Mouse (Mus musculus): ENCODE results near the gene Kazn. TPM values are rescaled to one million over a fixed set of nuclear protein-coding genes. Genes with fewer than 3 reads are reported as not detected.

The Kazn gene
- total and polyA plus RNA-seq, 3 experiments: 0.11 TPM; not detected in 2

DNA sequence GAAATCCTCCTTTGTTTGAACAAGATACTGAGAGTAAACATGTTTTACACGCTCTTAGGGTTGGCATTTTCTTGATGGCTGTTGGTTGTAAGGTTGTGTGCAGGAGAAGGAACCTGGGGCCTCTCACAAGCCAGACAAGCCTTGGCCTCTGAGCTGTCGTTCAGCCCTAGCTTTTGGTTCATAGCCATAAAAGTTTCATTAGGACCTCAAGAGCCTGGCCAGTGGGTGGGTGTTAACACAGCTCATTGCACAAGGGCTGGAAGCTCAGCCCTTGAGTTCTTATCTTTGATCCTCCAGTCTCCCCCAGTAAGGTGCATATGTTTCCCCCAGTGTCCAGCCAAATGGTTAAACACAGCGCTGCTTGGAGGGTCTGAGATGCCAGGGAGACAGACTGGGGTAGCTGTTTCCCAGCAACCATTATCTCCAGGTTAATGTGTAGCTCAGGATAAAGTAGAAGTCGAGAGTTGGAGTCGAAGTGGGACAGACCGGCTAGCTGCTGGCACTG is 65.2 kb downstream of the Kazn start:
- Histone ChIP-seq H3K4me1 (ENCODE audit: insufficient read depth, low read depth, low read length) (no peaks in the 10 kb centered on the region), H3K9me3 (replicated peaks) (peaks cover 91% of the 10 kb centered on the region), H3K36me3 (replicated peaks) (no peaks in the 10 kb centered on the region), H3K4me3 (ENCODE audit: low read depth, low read length) (no peak overlapping the region), H3K27me3 (ENCODE audit: insufficient read depth, low read length) (no peaks in the 10 kb centered on the region)
- DNase-seq (ENCODE audit: low spot score) (no peak), ATAC-seq (ENCODE audit: extremely low read depth, insufficient number of reproducible peaks, low FRiP score, poor library complexity, severe bottlenecking) (no peak)
- no peak for TF ChIP-seq POLR2AphosphoS5 (IDR thresholded peaks at IDR 0.05; ENCODE audit: insufficient replicate concordance, low read depth, low read length)
- TF ChIP-seq GATA1 (IDR thresholded peaks at IDR 0.05; ENCODE audit: borderline replicate concordance, low read length): no peak
- no peak for TF ChIP-seq CTCF (IDR thresholded peaks at IDR 0.05; ENCODE audit: low read depth, low read length)
- TF ChIP-seq TAL1 (conservative IDR thresholded peaks at IDR 0.05; ENCODE audit: low read depth, low read length): no peak
- TF ChIP-seq GATA2 (IDR thresholded peaks at IDR 0.05; ENCODE audit: borderline replicate concordance, low read depth, low read length): no peak

DNA sequence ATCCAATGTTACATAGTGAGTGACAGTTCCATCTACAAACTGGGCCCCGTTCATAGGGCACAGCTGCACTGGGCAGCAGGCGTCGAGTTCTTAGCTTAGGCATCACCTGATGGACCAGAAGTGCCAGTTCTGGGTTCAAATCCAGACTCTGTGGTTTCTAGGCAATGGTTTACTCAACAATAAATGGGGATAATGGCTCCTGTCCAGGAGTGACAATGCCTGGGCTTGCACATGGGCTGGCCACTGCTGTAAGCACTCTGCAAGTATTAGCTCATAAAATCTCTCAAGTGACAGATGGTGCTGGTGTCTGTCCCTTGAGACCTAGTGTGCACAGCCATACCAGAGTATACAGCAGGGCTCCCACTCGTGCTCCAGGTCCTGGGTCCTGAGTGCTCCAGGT is 66.3 kb downstream of the Kazn start:
- Histone ChIP-seq H3K27me3 (ENCODE audit: insufficient read depth, low read length) (no peaks in the 10 kb centered on the region), H3K4me1 (ENCODE audit: insufficient read depth, low read depth, low read length) (no peaks in the 10 kb centered on the region), H3K36me3 (replicated peaks) (no peaks in the 10 kb centered on the region), H3K4me3 (ENCODE audit: low read depth, low read length) (no peak overlapping the region), H3K9me3 (replicated peaks) (peaks cover 89% of the 10 kb centered on the region)
- DNase-seq (ENCODE audit: low spot score) (no peak), ATAC-seq (ENCODE audit: extremely low read depth, insufficient number of reproducible peaks, low FRiP score, poor library complexity, severe bottlenecking) (no peak)
- TF ChIP-seq TAL1 (conservative IDR thresholded peaks at IDR 0.05; ENCODE audit: low read depth, low read length) (no peak), GATA1 (IDR thresholded peaks at IDR 0.05; ENCODE audit: borderline replicate concordance, low read length) (no peak), GATA2 (IDR thresholded peaks at IDR 0.05; ENCODE audit: borderline replicate concordance, low read depth, low read length) (no peak), CTCF (IDR thresholded peaks at IDR 0.05; ENCODE audit: low read depth, low read length) (no peak), POLR2AphosphoS5 (IDR thresholded peaks at IDR 0.05; ENCODE audit: insufficient replicate concordance, low read depth, low read length) (no peak)

DNA sequence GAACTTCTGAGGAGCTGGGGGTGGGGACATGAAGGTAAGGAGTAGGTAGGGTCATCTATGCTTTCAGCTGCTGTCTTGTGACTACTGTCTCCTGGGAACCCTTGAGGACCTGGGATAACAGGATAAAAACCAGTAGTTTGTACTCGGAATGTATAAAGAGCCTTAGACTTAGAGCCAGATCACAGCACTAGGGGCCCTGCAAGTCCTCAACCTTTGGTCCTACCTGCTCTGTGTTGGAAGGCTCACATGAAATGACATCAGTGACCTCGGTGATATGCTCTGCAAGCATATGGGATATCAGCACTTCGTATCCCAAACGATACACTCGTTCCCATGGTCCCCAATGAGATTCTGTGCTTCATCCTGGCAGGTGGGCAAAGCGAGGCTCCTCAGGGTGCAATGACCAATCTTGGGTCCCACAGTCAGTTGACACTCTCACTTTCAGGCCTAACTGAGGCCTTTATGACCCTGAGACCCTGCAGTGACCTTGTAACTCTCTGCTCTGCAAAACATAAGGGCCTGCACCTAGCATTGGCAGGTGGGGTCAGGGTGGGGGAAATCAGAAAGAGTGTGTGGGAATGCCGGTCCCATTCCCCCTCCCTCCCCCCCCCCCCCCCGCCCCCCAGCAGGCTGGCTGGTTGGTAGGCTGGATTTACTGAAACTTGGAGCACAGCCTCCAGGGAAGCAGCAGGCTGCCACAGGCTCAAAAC is 67.3 kb downstream of the Kazn start:
- Histone ChIP-seq H3K4me3 (ENCODE audit: low read depth, low read length) (no peak overlapping the region), H3K9me3 (replicated peaks) (peaks cover 90% of the 10 kb centered on the region), H3K4me1 (ENCODE audit: insufficient read depth, low read depth, low read length) (no peaks in the 10 kb centered on the region), H3K36me3 (replicated peaks) (no peaks in the 10 kb centered on the region), H3K27me3 (ENCODE audit: insufficient read depth, low read length) (peaks cover 2% of the 10 kb centered on the region; the same call in 1 of the 2 replicates)
- no peak for DNase-seq (ENCODE audit: low spot score)
- ATAC-seq (ENCODE audit: extremely low read depth, insufficient number of reproducible peaks, low FRiP score, poor library complexity, severe bottlenecking): no peak
- TF ChIP-seq POLR2AphosphoS5 (IDR thresholded peaks at IDR 0.05; ENCODE audit: insufficient replicate concordance, low read depth, low read length): no peak
- no peak for TF ChIP-seq GATA2 (IDR thresholded peaks at IDR 0.05; ENCODE audit: borderline replicate concordance, low read depth, low read length)
- TF ChIP-seq CTCF (IDR thresholded peaks at IDR 0.05; ENCODE audit: low read depth, low read length): no peak
- TF ChIP-seq TAL1 (conservative IDR thresholded peaks at IDR 0.05; ENCODE audit: low read depth, low read length): no peak
- TF ChIP-seq GATA1 (IDR thresholded peaks at IDR 0.05; ENCODE audit: borderline replicate concordance, low read length): no peak

DNA sequence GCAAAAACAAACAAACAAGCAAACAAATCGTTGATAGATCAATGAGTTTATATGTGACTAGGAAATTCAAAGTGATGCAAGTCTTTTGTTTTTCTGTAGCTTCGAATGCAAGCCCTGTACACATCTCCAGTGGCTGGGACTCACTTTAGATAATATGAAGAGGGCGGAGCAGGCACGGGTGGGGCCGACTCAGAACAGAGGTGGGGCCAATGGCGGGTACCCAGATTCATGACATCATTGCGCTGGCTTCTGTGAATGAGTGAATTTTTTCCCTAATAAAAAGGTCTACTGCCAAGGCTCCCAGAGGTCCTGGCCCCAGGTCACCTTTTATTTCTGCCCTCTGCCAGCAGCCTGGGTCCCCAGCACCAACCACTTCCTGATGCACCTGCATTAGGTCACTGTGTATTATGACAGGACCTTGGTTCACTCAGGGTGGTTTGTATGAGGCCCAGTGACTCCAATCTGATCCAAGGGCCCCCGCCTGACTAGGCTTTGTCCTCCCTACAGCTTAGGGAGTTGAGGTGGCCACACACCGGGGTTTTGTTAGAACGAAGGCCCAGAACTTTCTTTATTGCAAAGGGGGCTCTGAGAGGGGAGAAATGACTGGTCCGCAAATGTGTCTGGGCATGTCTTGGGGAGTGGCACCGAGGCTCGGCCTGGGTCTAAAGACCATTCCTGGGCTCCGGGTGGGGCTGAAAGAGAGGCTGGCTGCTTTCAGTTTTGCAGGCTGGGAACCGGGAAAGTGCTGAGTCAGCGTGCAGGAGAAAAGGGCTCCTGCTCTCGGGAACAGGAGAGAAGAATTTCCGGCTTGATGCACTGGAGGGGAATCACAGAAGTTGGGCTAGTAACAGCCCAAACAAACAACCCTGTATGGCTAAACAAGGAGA is 68.1 kb downstream of the Kazn start:
- Histone ChIP-seq H3K4me1 (ENCODE audit: insufficient read depth, low read depth, low read length) (no peaks in the 10 kb centered on the region), H3K27me3 (ENCODE audit: insufficient read depth, low read length) (peaks cover 2% of the 10 kb centered on the region; the same call in 1 of the 2 replicates), H3K4me3 (ENCODE audit: low read depth, low read length) (no peak overlapping the region), H3K36me3 (replicated peaks) (no peaks in the 10 kb centered on the region), H3K9me3 (replicated peaks) (peaks cover 94% of the 10 kb centered on the region)
- TF ChIP-seq GATA1 (IDR thresholded peaks at IDR 0.05; ENCODE audit: borderline replicate concordance, low read length) (no peak), GATA2 (IDR thresholded peaks at IDR 0.05; ENCODE audit: borderline replicate concordance, low read depth, low read length) (no peak), CTCF (IDR thresholded peaks at IDR 0.05; ENCODE audit: low read depth, low read length) (no peak)
- no peak for DNase-seq (ENCODE audit: low spot score)
- ATAC-seq (ENCODE audit: extremely low read depth, insufficient number of reproducible peaks, low FRiP score, poor library complexity, severe bottlenecking): no peak

DNA sequence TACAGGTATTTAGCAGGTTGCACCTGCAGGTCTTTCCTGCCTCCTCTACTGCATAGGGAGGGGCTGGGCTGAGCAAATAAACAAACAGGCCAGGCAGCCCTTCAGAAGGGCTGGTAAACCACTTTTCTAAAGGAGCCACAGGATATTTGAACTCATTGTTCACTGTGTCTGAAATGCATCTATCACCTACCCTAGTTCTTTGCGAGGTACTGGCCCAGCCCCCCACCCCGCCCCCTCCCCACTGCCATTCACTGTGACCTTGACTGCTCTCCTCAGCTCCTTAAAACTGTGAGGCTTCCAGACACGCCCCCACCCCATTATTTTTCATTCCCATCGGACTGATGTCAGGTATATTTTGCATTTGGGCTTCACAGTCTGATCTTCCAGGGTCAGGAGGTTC is 69.6 kb downstream of the Kazn start:
- no peak for TF ChIP-seq CTCF (IDR thresholded peaks at IDR 0.05; ENCODE audit: low read depth, low read length)
- TF ChIP-seq GATA1 (IDR thresholded peaks at IDR 0.05; ENCODE audit: borderline replicate concordance, low read length): no peak
- TF ChIP-seq GATA2 (IDR thresholded peaks at IDR 0.05; ENCODE audit: borderline replicate concordance, low read depth, low read length): no peak
- TF ChIP-seq TAL1 (conservative IDR thresholded peaks at IDR 0.05; ENCODE audit: low read depth, low read length): no peak
- TF ChIP-seq POLR2AphosphoS5 (IDR thresholded peaks at IDR 0.05; ENCODE audit: insufficient replicate concordance, low read depth, low read length): no peak
- Histone ChIP-seq H3K36me3 (replicated peaks) (no peaks in the 10 kb centered on the region), H3K4me1 (ENCODE audit: insufficient read depth, low read depth, low read length) (no peaks in the 10 kb centered on the region), H3K4me3 (ENCODE audit: low read depth, low read length) (no peak overlapping the region), H3K9me3 (replicated peaks) (peaks cover 93% of the 10 kb centered on the region), H3K27me3 (ENCODE audit: insufficient read depth, low read length) (peaks cover 2% of the 10 kb centered on the region; the same call in 1 of the 2 replicates)
- no peak for DNase-seq (ENCODE audit: low spot score)
- no peak for ATAC-seq (ENCODE audit: extremely low read depth, insufficient number of reproducible peaks, low FRiP score, poor library complexity, severe bottlenecking)

DNA sequence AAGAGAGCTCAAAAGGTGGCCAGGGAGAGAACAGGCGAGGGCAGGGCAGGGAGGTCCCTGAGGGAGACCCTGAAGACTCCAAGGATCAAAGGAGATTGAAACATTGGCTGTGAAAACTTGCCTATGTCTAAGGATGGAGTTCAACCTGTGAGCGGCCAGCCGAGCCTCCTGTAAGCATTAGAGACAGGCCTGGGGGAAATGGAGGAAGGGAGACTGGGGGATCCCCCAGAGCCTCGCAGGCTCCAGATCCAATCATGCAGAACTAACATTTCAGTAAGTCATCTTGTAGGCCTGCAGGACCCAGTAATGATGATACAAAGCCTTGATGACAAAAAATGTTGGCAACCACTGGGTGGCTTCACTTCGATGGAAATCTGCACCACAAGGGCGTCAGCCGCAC is 70.8 kb downstream of the Kazn start:
- DNase-seq (ENCODE audit: low spot score) (no peak), ATAC-seq (ENCODE audit: extremely low read depth, insufficient number of reproducible peaks, low FRiP score, poor library complexity, severe bottlenecking) (no peak)
- H3K4me3 ChIP-seq (ENCODE audit: low read depth, low read length): no peak overlapping the region
- peaks cover 93% of the 10 kb centered on the region for H3K9me3 ChIP-seq (replicated peaks)
- TF ChIP-seq GATA1 (IDR thresholded peaks at IDR 0.05; ENCODE audit: borderline replicate concordance, low read length): no peak
- TF ChIP-seq POLR2AphosphoS5 (IDR thresholded peaks at IDR 0.05; ENCODE audit: insufficient replicate concordance, low read depth, low read length): no peak
- no peak for TF ChIP-seq TAL1 (conservative IDR thresholded peaks at IDR 0.05; ENCODE audit: low read depth, low read length)
- no peak for TF ChIP-seq CTCF (IDR thresholded peaks at IDR 0.05; ENCODE audit: low read depth, low read length)
- TF ChIP-seq GATA2 (IDR thresholded peaks at IDR 0.05; ENCODE audit: borderline replicate concordance, low read depth, low read length): no peak
- H3K27me3 ChIP-seq (ENCODE audit: insufficient read depth, low read length): peaks cover 2% of the 10 kb centered on the region; the same call in 1 of the 2 replicates
- no peaks in the 10 kb centered on the region for H3K36me3 ChIP-seq (replicated peaks)
- no peaks in the 10 kb centered on the region for H3K4me1 ChIP-seq (ENCODE audit: insufficient read depth, low read depth, low read length)

Data from G1E (cell line).